Mouse (Mus musculus): Measurements from ENCODE around the gene Adamts7.

- TF ChIP-seq CTCF (IDR thresholded peaks at IDR 0.05; ENCODE audit: extremely low read depth, insufficient read depth, insufficient read length, insufficient replicate concordance) (no peak), POLR2A (IDR thresholded peaks at IDR 0.05; ENCODE audit: low read depth, low read length) (no peak)
These were observed 63.3 kb downstream of the Adamts7 start for GRCm38 (mm10) chr9:90226081-90226741.

Measured in spleen, adult 2 months (tissue).